Mouse (Mus musculus) liver, embryonic 18 days (tissue): Measurements from ENCODE around the gene Zfp526. TPM values are rescaled to one million over a fixed set of nuclear protein-coding genes. Genes with fewer than 3 reads are reported as not detected.

Experiments used
- polyA plus RNA-seq: library from polyadenylated mRNA; depleted of rRNA; stranded (reverse); fragments of >200 nt; gene quantifications from 2 replicates; pipeline ENCODE4 v1.2.3, GENCODE M21; 2012; rRNA removed

Gene Zfp526
- 3.0 and 3.4 TPM in 2 replicates for polyA plus RNA-seq

DNA sequence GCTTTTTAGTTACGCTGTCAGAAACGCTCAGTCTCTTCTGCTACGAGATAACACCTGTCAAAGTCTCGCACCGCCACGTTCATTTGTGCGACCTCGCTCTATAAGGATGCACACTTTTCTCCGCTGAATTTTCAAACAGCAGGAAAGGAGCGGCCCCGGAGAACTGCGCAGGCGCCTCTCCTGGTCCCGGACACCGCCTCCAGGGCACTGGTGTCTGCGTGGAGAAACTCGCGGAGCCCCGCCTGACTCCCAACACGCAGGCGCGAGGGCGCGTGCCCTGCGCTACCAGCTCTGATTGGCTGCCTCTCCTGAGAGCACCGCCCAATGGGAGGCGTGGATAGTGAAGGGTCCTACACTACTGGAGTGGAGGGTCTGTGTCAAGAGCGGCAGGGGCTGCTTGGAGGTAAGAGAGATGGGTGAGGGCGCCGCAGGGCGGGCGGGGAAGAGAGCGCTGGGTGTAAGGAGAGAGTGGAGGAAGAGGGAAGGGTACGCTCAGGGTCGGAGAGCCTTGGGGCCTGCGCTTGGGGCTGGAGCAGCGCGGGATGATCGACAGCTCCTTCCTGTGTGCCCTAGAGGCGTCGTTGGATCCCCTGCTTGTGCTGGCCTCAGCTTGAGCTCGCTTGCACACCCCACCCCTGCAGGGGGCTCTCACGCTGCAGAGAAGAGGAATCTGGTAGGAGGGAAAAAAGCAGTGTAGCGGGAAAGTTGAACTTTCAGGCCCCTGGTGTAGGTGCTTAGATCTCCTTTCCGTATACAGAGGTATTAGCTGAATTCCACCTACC, at the start of gene Zfp526:
Zfp526 (plus strand) TSS at position 324 of the 782 bp plus-strand sequence.

GRCm38 (mm10) chr7:25179606-25180161, 41.5 kb upstream of the Zfp526 start, which contains the start of gene Pou2f2:
Pou2f2 (minus strand) TSS chr7:25179726.

DNA sequence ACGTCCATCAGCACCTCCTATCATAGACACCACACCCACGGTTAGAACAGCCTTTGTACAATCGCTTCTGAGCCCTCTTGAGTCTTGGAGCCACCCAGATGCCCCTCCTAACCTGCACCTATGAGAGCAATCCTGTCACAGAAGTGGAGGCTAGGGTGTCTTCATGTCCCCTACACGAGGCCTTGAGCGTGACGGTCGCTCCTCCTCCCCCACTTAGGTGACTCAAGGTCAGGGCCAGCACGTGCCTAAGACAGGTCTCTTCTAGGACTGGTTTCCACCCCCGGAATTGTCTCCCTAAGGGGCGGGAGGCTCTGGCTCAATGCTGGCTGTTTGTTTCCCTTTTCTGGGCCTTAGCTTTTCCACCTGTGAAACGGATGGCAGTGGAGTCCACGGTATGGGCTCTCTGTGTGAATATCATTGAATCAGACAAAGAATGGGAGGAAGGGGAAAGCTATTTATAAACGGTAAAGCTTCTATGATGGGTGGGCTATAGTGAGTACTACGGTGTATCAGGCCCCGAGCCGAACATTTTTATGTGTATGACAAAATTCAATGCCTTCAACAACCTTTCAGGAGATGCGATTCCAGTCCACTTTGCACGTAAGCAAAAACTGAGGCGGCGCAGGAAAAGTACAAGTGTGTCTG, 646 bp upstream of the Zfp526 start, which contains the start of gene Dedd2:
Dedd2 (minus strand) TSS at position 159 of the 645 bp plus-strand sequence.

GRCm38 (mm10) chr7:25237249-25238014, 16.2 kb downstream of the Zfp526 start, which contains the start of gene Gsk3a:
Gsk3a (minus strand) TSS chr7:25237851.

GRCm38 (mm10) chr7:25250141-25250972, 29.1 kb downstream of the Zfp526 start, which contains the start of gene Erf:
Erf (minus strand) TSS chr7:25250761.

DNA sequence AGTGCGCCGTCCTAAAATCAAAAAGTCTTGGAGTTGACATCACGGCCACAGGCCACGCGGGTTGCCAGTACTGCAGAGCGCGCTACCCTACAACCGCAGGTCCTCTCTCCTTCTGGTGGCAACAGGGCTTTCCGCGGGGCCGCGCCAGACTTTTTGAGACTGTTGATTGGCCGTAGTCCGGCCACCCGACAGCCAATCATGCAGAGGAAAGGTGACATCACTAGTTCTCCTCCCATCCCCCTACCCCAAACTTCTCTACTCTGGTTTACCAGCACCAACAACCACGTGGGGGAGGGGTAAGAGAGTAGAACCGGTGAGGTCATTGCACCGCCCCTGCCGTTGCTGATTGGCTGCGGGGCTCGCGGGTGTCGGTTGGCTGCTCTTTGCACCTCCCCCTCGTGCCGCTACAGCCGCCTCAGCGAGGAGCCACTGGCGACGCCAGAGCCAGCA, 46.1 kb downstream of the Zfp526 start, which contains the start of gene Cic:
Cic (plus strand) TSS at position 404 of the 450 bp plus-strand sequence.

Other genes with a start within 250 kb of the Zfp526 start
- gene Rabac1, start 248.7 kb upstream of the Zfp526 start, polyA plus RNA-seq = 84.6 and 89.7 TPM in 2 replicates
- gene Atp1a3, start 215.5 kb upstream of the Zfp526 start, polyA plus RNA-seq = 0.66 and 0.78 TPM in 2 replicates
- 5.0 and 6.4 TPM in 2 replicates for gene Grik5, start 149.1 kb upstream of the Zfp526 start, polyA plus RNA-seq
- 8.8 and 10.5 TPM in 2 replicates for gene Zfp574, start 148.9 kb upstream of the Zfp526 start, polyA plus RNA-seq
- gene Pou2f2, start 41.7 kb upstream of the Zfp526 start, polyA plus RNA-seq = 0.78 and 1.2 TPM in 2 replicates
- 21.9 and 22.7 TPM in 2 replicates for gene Dedd2, start 810 bp upstream of the Zfp526 start, polyA plus RNA-seq
- 36.1 and 41.2 TPM in 2 replicates for gene Gsk3a, start 16.4 kb downstream of the Zfp526 start, polyA plus RNA-seq
- gene Erf, start 29.3 kb downstream of the Zfp526 start, polyA plus RNA-seq = 8.3 and 9.0 TPM in 2 replicates
- gene Cic, start 46.3 kb downstream of the Zfp526 start, polyA plus RNA-seq = 10.4 and 13.0 TPM in 2 replicates
- 25.4 and 28.3 TPM in 2 replicates for gene Pafah1b3, start 76.6 kb downstream of the Zfp526 start, polyA plus RNA-seq
- gene Prr19, start 80.0 kb downstream of the Zfp526 start, polyA plus RNA-seq = 0.02 and 0.05 TPM in 2 replicates
- 0.05 and 0.08 TPM in 2 replicates for gene Tmem145, start 84.7 kb downstream of the Zfp526 start, polyA plus RNA-seq
- 1.1 and 1.4 TPM in 2 replicates for gene Megf8, start 95.7 kb downstream of the Zfp526 start, polyA plus RNA-seq
- gene Cnfn, start 148.3 kb downstream of the Zfp526 start, polyA plus RNA-seq = not detected in 2 replicates
- 4.2 and 4.6 TPM in 2 replicates for gene Lipe, start 177.3 kb downstream of the Zfp526 start, polyA plus RNA-seq
- gene Cxcl17, start 191.5 kb downstream of the Zfp526 start, polyA plus RNA-seq = not detected in 2 replicates